Mouse (Mus musculus) liver, embryonic 13.5 days (tissue): Measurements from ENCODE around the gene Ap1m2. TPM values are rescaled to one million over a fixed set of nuclear protein-coding genes. Genes with fewer than 3 reads are reported as not detected.
A peak's percentile ranks its signal among the peaks of the same experiment; 100 is the strongest.

Experiments used
- ATAC-seq: fragments of 200-750 bp; cut with Nextera tagmentation; 2 replicates; pipeline ENCODE4 v1.8.0; 2017; ENCODE audit warnings: low read depth, mild to moderate bottlenecking, moderate number of reproducible peaks, moderate library complexity
- DNase-seq: peaks from one replicate; pipeline ENCODE4 v3.0.0; 2022
- H3K27ac ChIP-seq: fragments of 300-500 bp; sonication (generic); 2 replicates; pipeline ENCODE4 v1.5.1; 2015; ENCODE audit warnings: moderate library complexity, mild to moderate bottlenecking, inconsistent platforms
- H3K27me3 ChIP-seq: fragments of 300-500 bp; sonication (generic); 2 replicates; pipeline ENCODE4 v1.6.1; 2015; ENCODE audit warnings: mild to moderate bottlenecking, inconsistent platforms
- H3K36me3 ChIP-seq: fragments of 300-500 bp; sonication (generic); 2 replicates; pipeline ENCODE4 v1.6.1; 2015; ENCODE audit warnings: mild to moderate bottlenecking, inconsistent platforms
- H3K4me1 ChIP-seq: fragments of 300-500 bp; sonication (generic); replicated peaks from 2 replicates; pipeline ENCODE4 v1.6.1; 2015; ENCODE audit warnings: inconsistent platforms
- H3K4me2 ChIP-seq: fragments of 300-500 bp; sonication (generic); 2 replicates; pipeline ENCODE4 v1.6.1; 2015; ENCODE audit warnings: inconsistent platforms, mild to moderate bottlenecking, moderate library complexity
- H3K4me3 ChIP-seq: fragments of 300-500 bp; sonication (generic); replicated peaks from 2 replicates; pipeline ENCODE4 v1.5.1; 2015; ENCODE audit warnings: mild to moderate bottlenecking, inconsistent platforms
- H3K9ac ChIP-seq: fragments of 300-500 bp; sonication (generic); 2 replicates; pipeline ENCODE4 v1.6.1; 2015; ENCODE audit warnings: mild to moderate bottlenecking, inconsistent platforms
- H3K9me3 ChIP-seq: fragments of 300-500 bp; sonication (generic); replicated peaks from 2 replicates; pipeline ENCODE4 v1.6.1; 2016; ENCODE audit warnings: inconsistent platforms
- WGBS: fragments of 180-500 bp; shearing (Covaris S2); methylation state at CpG from one replicate; pipeline ENCODE4 v1.1.7; 2015; ENCODE audit not compliant: insufficient replicate concordance; 5-methylcytosine and 5-hydroxymethylcytosine counted together
- polyA plus RNA-seq: library from polyadenylated mRNA; unstranded; fragments of >200 nt; fragmentation: Nextera tagmentation; extraction: Ambion mirVana; gene quantifications from 2 replicates; pipeline ENCODE4 v1.2.1, GENCODE M21; 2015

Gene Ap1m2
- polyA plus RNA-seq, result 0.17 and 0.24 TPM in 2 replicates

DNA sequence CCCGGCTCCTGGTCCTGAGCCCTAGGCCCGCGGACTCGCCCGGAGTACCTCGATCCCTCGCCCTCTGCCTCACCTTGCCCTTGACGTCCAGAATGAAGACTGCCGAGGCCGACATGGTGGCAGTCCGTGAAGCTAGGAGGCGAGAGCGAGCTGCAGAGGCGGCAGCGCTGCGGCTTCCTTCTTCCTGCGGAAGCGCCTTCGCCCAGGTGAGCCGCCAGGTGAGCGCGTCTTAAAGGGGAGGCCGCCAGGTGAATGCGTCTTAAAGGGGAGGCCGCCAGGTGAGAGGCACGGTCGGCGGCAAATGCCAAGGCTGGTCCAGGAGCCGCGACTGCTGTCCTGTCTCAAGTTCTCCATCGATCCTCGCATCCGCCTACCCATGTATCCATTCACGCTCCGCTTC is at the start of gene Ap1m2:
Gene Ap1m2, minus strand, starts transcription at position 204 of the 400 bp plus-strand sequence.
- Histone ChIP-seq H3K27me3 (peaks cover 17% of the 10 kb centered on the region), H3K4me3 (0 out of 2 replicates have a peak within 1 kb of the TSS, but pooled peaks have one; percentile 7), H3K27ac (no peak within 1 kb of the TSS), H3K9me3 (no peaks in the 10 kb centered on the region), H3K36me3 (no peaks in the 10 kb centered on the region), H3K4me2 (no peak within 1 kb of the TSS), H3K4me1 (peaks cover 30% of the 10 kb centered on the region), H3K9ac (no peak within 1 kb of the TSS)
- ATAC-seq (no peak), DNase-seq (no peak)
- WGBS, result 29% methylated on average over 35 of the region's 35 CpGs

DNA sequence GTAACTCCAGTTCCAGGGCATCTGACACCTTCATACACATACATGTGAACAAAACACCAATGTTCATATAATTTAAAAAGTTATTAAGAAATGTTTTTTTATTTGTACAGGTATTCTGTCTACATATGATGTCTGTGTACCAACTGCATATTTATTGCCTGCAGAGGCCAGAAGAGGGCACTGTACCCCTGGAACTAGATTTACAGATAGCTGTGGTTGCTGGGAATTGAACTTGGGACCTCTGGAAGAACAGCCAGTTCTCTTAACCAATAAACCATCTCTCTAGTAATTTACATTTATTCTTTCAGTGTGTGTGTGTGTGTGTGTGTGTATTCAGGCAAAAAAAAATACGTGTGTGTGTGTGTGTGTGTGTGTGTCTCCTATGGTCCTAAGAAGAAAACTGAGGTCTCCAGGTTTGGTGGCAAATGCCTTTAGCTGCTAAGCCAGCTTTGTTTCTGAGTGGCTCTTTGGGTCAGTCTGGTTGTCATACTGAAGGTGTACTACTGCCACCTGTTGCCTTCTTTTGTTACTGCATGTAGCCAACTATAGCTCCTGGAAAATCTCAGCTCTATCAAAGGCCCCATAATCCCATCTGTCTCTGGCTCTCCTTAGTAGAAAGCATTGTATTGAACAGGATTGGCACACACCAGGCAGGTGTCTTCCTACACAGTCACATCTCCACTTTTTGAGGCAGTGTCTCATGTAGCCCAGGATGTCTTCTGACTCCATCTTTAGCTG is 45.0 kb upstream of the Ap1m2 start:
- DNase-seq (peak; percentile 56), ATAC-seq (no peak; the same call in none of the 2 replicates)
- Histone ChIP-seq H3K27me3 (peaks cover 6% of the 10 kb centered on the region; the same call in 1 of the 2 replicates), H3K9me3 (no peaks in the 10 kb centered on the region), H3K27ac (no peak overlapping the region), H3K36me3 (peaks cover 3% of the 10 kb centered on the region; the same call in 1 of the 2 replicates), H3K9ac (no peak overlapping the region), H3K4me3 (no peak overlapping the region), H3K4me2 (no peak overlapping the region), H3K4me1 (peaks cover 17% of the 10 kb centered on the region)
- 0% methylated on average over 1 of the region's 1 CpGs for WGBS

- DNase-seq (no peak), ATAC-seq (no peak)
- H3K4me3 ChIP-seq, result no peak overlapping the region
- H3K4me1 ChIP-seq, result peaks cover 24% of the 10 kb centered on the region
- no peaks in the 10 kb centered on the region for H3K9me3 ChIP-seq
- no peaks in the 10 kb centered on the region for H3K27me3 ChIP-seq
- WGBS, result 84% methylated on average over 6 of the region's 6 CpGs
- H3K27ac ChIP-seq, result no peak overlapping the region
- no peak overlapping the region for H3K9ac ChIP-seq
- H3K36me3 ChIP-seq, result peaks cover 12% of the 10 kb centered on the region
- H3K4me2 ChIP-seq, result no peak overlapping the region
Observed at GRCm38 (mm10) chr9:21354796-21355195, 42.7 kb upstream of the Ap1m2 start.

- no peaks in the 10 kb centered on the region for H3K27me3 ChIP-seq
- no peak for DNase-seq
- H3K27ac ChIP-seq, result peak overlapping the region; percentile 57; the same call in 1 of the 2 replicates
- no peaks in the 10 kb centered on the region for H3K9me3 ChIP-seq
- H3K4me1 ChIP-seq, result peaks cover 24% of the 10 kb centered on the region
- ATAC-seq, result no peak
- H3K9ac ChIP-seq, result no peak overlapping the region
- no peak overlapping the region for H3K4me3 ChIP-seq
- WGBS, result 34% methylated on average over 2 of the region's 2 CpGs
- peaks cover 24% of the 10 kb centered on the region for H3K36me3 ChIP-seq
- peak overlapping the region; percentile 17 for H3K4me2 ChIP-seq
Observed at GRCm38 (mm10) chr9:21353373-21353686, 41.2 kb upstream of the Ap1m2 start.

DNA sequence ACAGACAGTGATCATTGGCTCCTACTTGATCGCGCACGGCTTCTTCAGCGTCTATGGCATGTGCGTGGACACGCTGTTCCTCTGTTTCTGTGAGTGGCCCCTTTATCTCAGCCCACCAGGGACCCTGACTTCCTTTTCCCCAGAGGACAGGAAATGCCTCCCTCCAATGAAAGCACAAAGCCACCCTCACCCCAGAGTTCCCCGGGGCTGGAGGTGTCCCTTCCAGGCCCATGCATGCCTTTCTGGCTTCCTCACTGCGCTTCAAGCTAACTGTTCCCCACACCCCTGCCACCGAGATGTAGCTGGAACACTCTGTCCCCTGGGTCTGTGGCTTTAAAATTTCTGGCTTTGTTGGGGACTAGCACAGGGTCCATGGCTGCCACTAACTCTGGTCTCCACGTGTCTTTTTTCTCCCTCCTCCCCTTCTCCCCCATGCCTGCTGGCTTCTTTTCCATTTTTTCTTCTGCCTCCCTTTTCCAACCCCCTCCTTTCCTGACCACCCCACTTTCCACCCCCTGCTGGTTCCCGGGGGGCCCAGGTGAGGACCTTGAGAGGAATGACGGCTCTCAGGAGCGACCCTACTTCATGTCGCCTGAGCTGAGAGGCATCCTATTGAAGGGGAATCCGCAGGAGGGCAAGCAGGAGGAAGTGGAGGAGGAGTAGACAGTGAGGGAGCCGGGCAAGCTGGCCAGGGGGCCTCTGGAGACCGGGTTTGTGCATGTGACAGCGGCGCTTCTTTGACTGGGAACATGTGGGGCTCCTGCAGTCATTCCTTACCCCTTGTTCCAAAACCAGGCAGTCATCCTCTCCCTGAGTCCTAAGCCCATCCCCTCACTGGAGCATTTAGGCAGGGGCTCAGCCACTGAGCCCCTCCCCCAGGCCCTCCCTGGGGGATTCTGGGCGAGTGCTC is 40.6 kb upstream of the Ap1m2 start:
- Histone ChIP-seq H3K9me3 (no peaks in the 10 kb centered on the region), H3K4me2 (peak overlapping the region; percentile 17), H3K4me3 (no peak overlapping the region), H3K36me3 (peaks cover 30% of the 10 kb centered on the region), H3K4me1 (peaks cover 27% of the 10 kb centered on the region), H3K9ac (peak overlapping the region; percentile 44; the same call in 1 of the 2 replicates), H3K27ac (peak overlapping the region; percentile 57; the same call in 1 of the 2 replicates), H3K27me3 (no peaks in the 10 kb centered on the region)
- WGBS, result 17% methylated on average over 20 of the region's 20 CpGs
- DNase-seq, result peak; percentile 13
- peak; percentile 64 for ATAC-seq

GRCm38 (mm10) chr9:21351702-21352377 is 39.7 kb upstream of the Ap1m2 start:
- ATAC-seq (no peak), DNase-seq (no peak)
- peak overlapping the region; percentile 17; the same call in 1 of the 2 replicates for H3K4me2 ChIP-seq

DNA sequence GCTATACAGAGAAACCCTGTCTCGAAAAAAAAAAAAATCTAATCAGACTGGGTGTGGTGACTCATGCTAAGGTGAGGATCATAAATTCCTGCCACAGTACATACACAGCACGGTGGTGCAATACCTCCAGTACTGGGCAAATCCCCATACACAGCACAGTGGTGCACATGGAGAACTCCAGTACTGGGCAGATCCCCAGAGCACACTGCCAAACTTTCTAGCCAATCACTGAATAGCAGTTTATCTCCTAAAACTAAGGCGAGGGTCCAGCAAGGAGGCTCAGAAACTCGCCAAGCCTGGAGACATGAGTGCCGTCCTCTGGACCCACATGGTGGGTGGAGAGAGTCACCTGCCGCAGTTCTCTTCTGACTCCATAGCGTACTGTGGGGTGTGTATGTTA is 39.0 kb upstream of the Ap1m2 start:
- Histone ChIP-seq H3K36me3 (peaks cover 33% of the 10 kb centered on the region), H3K9me3 (no peaks in the 10 kb centered on the region), H3K4me1 (peaks cover 27% of the 10 kb centered on the region), H3K9ac (no peak overlapping the region), H3K27ac (no peak overlapping the region), H3K4me3 (no peak overlapping the region), H3K4me2 (no peak overlapping the region), H3K27me3 (no peaks in the 10 kb centered on the region)
- 59% methylated on average over 7 of the region's 7 CpGs for WGBS
- DNase-seq, result no peak
- no peak for ATAC-seq

More at GRCm38 (mm10) chr9:21351702-21352377, 39.7 kb upstream of the Ap1m2 start:
- WGBS, result 74% methylated on average over 4 of the region's 4 CpGs
- Histone ChIP-seq H3K27me3 (no peaks in the 10 kb centered on the region), H3K27ac (peak overlapping the region; percentile 57; the same call in 1 of the 2 replicates), H3K9ac (0 out of 2 replicates have a peak overlapping the region, but pooled peaks have one; percentile 44), H3K36me3 (peaks cover 30% of the 10 kb centered on the region), H3K9me3 (no peaks in the 10 kb centered on the region), H3K4me3 (no peak overlapping the region), H3K4me1 (peaks cover 27% of the 10 kb centered on the region)

DNA sequence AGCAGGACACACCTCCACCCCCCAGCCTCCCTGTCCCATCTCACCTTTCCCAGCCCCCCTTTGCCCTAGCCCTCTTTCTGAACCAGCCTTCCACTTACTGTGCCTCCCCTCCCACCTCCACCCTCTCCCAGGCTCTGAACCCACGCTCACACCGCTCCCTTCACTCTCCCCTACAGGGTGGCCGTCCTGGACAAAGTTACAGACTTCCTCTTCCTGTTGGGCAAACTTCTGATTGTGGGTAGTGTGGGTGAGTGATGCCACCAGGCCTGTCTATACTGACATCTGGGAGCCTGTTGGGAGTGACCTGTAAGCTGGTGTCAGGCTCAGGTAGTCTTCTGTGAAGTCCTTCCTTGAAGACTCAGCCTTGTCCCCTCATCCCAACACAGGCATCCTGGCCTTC is 36.0 kb upstream of the Ap1m2 start:
- ATAC-seq, result no peak
- 64% methylated on average over 3 of the region's 3 CpGs for WGBS
- no peak for DNase-seq
- H3K4me1 ChIP-seq, result peaks cover 19% of the 10 kb centered on the region
- no peak overlapping the region for H3K27ac ChIP-seq
- H3K9me3 ChIP-seq, result no peaks in the 10 kb centered on the region
- no peak overlapping the region for H3K4me3 ChIP-seq
- peaks cover 30% of the 10 kb centered on the region for H3K36me3 ChIP-seq
- H3K9ac ChIP-seq, result no peak overlapping the region
- H3K4me2 ChIP-seq, result no peak overlapping the region
- no peaks in the 10 kb centered on the region for H3K27me3 ChIP-seq

DNA sequence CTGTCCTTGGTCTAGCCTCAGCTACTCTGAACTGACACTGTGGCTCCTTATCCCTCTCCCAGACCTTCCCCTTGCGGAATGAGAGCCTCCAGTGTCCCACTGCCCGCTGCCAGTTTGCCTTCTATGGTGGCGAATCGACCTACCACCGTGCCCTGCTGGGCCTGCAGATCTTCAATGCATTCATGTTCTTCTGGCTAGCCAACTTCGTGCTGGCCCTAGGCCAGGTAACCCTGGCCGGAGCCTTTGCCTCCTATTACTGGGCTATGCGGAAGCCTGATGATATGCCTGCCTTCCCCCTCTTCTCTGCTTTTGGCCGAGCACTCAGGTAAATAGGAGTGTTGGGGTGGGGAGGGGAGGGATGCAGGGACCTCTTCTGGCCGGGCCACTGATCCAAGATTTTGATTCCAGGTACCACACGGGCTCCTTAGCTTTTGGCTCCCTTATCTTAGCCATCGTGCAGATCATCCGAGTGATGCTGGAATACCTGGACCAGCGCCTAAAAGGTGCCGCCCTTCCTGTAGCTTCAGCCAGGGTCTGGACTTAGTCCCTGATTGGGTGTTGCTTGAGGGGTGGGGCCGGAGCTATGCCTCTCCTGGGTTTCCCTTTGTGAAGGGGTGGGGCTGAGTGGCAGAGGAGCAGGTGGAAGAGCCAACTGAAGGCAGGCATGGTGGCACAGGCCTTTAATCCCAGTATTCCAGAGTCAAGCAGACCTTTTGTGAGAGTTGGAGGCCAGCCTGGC is 34.7 kb upstream of the Ap1m2 start:
- no peaks in the 10 kb centered on the region for H3K9me3 ChIP-seq
- DNase-seq (no peak), ATAC-seq (no peak)
- H3K27ac ChIP-seq, result no peak overlapping the region
- no peak overlapping the region for H3K9ac ChIP-seq
- peaks cover 35% of the 10 kb centered on the region for H3K36me3 ChIP-seq
- WGBS, result 82% methylated on average over 15 of the region's 16 CpGs
- H3K4me1 ChIP-seq, result 0 out of 2 replicates have a peak, but pooled peaks cover 6% of the 10 kb centered on the region
- no peak overlapping the region for H3K4me3 ChIP-seq
- H3K27me3 ChIP-seq, result no peaks in the 10 kb centered on the region
- H3K4me2 ChIP-seq, result no peak overlapping the region

DNA sequence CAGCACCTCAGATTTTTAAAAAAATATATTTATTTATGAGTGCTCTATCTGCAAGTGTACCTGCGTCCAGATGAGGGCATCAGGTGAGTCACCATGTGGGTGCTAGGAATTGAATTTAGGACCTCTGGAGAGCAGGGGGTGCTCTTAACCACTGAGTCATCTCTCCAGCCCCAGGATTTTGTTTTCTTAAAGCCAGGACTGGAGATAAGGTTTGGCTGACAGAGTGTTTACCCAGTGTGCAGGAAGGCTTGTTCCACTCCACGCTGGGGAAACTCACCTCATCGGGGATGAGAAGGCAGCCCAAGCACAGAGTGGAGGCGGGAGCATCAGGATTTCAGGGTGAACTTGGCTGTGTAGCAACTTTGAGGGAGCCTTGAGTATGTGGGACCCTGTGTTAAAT is 28.3 kb upstream of the Ap1m2 start:
- DNase-seq, result no peak
- no peak for ATAC-seq
- Histone ChIP-seq H3K36me3 (peaks cover 5% of the 10 kb centered on the region; the same call in 1 of the 2 replicates), H3K9ac (no peak overlapping the region), H3K27ac (no peak overlapping the region), H3K9me3 (no peaks in the 10 kb centered on the region), H3K4me1 (peaks cover 5% of the 10 kb centered on the region), H3K4me3 (no peak overlapping the region), H3K27me3 (no peaks in the 10 kb centered on the region), H3K4me2 (no peak overlapping the region)
- 69% methylated on average over 4 of the region's 4 CpGs for WGBS
